Mouse (Mus musculus) kidney, postnatal 10 days (tissue): ENCODE measurements around the gene Arhgef3.

Experiments used
- DNase-seq: peaks from one replicate; pipeline ENCODE4 v3.0.0; 2021; ENCODE audit warnings: mixed read lengths

The Arhgef3 gene

DNA sequence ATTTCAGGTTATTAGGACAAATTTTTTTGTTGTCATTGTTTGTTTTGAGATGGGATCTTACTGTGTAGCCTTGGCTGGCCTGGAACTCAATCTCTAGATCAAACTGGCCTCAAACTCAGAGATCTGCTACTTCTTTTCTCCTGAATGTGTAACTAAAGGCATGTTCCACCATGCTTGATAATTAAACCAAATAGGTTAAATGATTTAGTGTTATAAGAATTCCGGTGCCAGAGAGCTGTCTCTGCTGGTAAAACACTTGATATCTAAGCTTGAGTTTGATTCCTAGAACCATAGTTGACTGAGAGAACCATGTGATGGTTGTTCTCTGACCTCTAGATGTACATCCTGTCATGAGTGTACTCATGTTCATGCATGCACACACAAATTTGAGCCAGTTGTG lies 321.4 kb downstream of the Arhgef3 start:
- DNase-seq: no peak

DNA sequence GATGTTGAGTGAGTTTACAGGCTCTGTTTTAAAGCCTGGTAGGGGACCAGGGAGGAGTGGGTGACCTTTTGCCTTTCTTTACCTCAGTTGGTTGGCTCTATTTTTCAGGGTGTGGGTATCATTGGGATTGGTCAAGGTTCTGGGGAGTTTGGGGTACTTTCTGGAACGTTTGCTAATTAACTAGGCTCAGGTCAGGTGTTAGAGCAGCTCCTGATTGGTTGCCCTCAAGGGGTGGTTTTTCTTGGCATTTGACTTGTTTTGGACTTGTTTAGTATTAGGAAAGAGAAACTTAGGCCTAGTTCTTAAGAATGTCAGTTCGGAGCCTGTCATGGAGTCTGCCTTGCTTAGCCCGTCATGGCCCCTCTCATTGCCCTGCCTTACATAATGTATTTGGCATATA lies 322.1 kb downstream of the Arhgef3 start:
- DNase-seq: no peak

DNA sequence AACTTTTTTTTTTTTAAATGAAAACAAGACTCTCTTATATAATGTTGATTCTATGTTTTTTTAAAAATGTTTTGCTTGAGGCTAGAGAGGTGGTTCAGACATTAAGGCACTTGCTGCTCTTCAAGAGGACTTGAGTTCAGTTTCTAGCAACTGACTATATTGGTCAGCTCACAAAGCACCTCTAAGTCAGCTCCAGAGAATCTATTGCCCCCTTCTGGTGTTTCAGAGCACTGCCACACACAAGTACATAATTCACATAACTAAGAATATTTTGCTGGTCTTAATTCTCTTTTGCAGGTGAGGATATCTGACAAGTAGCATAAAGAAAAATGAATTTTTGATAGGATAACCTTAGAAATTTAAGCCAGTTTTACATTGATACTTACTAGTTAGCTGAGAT lies 326.2 kb downstream of the Arhgef3 start:
- no peak for DNase-seq

DNA sequence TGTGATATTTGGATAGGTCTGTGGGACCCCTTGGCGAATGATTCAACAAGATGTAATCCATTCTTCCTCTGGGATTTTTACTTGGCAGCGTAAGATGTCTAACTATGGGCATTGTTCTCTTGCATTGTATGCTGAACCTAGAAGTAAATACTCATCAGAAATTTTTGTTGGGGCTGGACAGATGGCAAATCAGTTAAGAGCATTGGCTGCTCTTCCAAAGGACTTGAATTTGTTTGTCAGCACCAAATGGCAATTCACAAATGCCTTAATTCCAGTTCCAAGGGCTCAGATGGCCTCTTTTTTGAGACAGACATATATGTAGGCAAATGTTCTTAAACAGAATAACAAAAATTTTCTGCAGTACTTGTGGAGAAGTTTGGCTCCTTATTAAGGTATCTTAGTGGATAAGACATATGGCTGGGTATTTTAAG lies 330.2 kb downstream of the Arhgef3 start:
- DNase-seq: no peak

DNA sequence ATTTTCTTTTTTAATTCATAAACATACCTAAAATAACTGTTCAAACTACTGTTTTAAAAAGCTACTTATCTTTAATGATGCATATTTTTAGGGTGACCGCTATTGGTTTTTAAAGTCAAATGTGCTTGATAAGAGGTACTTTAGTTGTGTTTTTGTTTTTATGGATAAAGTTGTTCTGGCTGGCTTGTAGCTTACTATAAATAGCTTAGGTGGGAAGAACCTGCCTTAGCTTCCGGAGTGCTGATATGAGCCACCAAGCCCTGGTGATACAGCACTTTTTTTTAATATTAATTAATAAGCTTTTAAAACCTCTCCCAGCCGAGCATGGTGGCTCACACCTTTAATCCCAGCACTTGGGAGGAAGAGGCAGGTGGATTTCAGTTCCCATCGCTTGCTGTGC lies 332.3 kb downstream of the Arhgef3 start:
- DNase-seq: no peak
